Mouse (Mus musculus): ENCODE results near the gene Cfap97d2.

Cfap97d2 gene

GRCm38 (mm10) chr8:13705668-13706067 lies at the start of gene Cfap97d2:
Gene Cfap97d2, plus strand, starts transcription at chr8:13705889.
- peak in 1 of 2 experiments; percentile 23 for DNase-seq

- no peak for DNase-seq
Observed at GRCm38 (mm10) chr8:13657479-13657878, 48.2 kb upstream of the Cfap97d2 start.

GRCm38 (mm10) chr8:13660323-13660722 lies 45.4 kb upstream of the Cfap97d2 start:
- DNase-seq = no peak

- DNase-seq = no peak
Observed at GRCm38 (mm10) chr8:13664711-13665210, 40.9 kb upstream of the Cfap97d2 start.

- no peak for DNase-seq
Observed at GRCm38 (mm10) chr8:13665538-13665937, 40.2 kb upstream of the Cfap97d2 start.

- peak in 1 of 2 experiments; percentile 32 for DNase-seq
Observed at GRCm38 (mm10) chr8:13665944-13666343, 39.7 kb upstream of the Cfap97d2 start.

GRCm38 (mm10) chr8:13667917-13668316 lies 37.8 kb upstream of the Cfap97d2 start:
- DNase-seq = no peak

- DNase-seq = peak; percentile 63 to 66
Observed at GRCm38 (mm10) chr8:13668367-13668766, 37.3 kb upstream of the Cfap97d2 start.

GRCm38 (mm10) chr8:13670011-13670471 lies 35.6 kb upstream of the Cfap97d2 start:
- no peak for DNase-seq

- no peak for DNase-seq
Observed at GRCm38 (mm10) chr8:13671246-13672003, 34.3 kb upstream of the Cfap97d2 start.

- no peak for DNase-seq
Observed at GRCm38 (mm10) chr8:13673215-13673614, 32.5 kb upstream of the Cfap97d2 start.

GRCm38 (mm10) chr8:13674294-13675010 lies 31.2 kb upstream of the Cfap97d2 start:
- DNase-seq = peak in 1 of 2 experiments; percentile 43

GRCm38 (mm10) chr8:13675121-13675520 lies 30.6 kb upstream of the Cfap97d2 start:
- DNase-seq = no peak

- DNase-seq = no peak
Observed at GRCm38 (mm10) chr8:13675524-13675923, 30.2 kb upstream of the Cfap97d2 start.

- DNase-seq = peak; percentile 64 to 79
Observed at GRCm38 (mm10) chr8:13676302-13676700, 29.4 kb upstream of the Cfap97d2 start.

GRCm38 (mm10) chr8:13676701-13677412 lies 28.8 kb upstream of the Cfap97d2 start:
- DNase-seq = peak; percentile 57 to 59

GRCm38 (mm10) chr8:13677413-13677883 lies 28.2 kb upstream of the Cfap97d2 start, which contains the start of gene Rasa3:
Gene Rasa3, minus strand, starts transcription at chr8:13677603.
- peak; percentile 97 to 98 for DNase-seq

- DNase-seq = no peak
Observed at GRCm38 (mm10) chr8:13678182-13678581, 27.5 kb upstream of the Cfap97d2 start.

- no peak for DNase-seq
Observed at GRCm38 (mm10) chr8:13684131-13684530, 21.6 kb upstream of the Cfap97d2 start.

- peak; percentile 36 to 41 for DNase-seq
Observed at GRCm38 (mm10) chr8:13685674-13686314, 19.9 kb upstream of the Cfap97d2 start.

- DNase-seq = no peak
Observed at GRCm38 (mm10) chr8:13686426-13686825, 19.3 kb upstream of the Cfap97d2 start.

GRCm38 (mm10) chr8:13687101-13687717 lies 18.5 kb upstream of the Cfap97d2 start:
- no peak for DNase-seq
